Mouse (Mus musculus): ENCODE data around the gene Tex33. TPM values are rescaled to one million over a fixed set of nuclear protein-coding genes. Genes with fewer than 3 reads are reported as not detected.

Gene Tex33
- polyA plus RNA-seq, 2 experiments: not detected

GRCm38 (mm10) chr15:78366875-78367274, 28.8 kb downstream of the Tex33 start:
- DNase-seq (ENCODE audit: low spot score) (no peak), ATAC-seq (ENCODE audit: low FRiP score, low read depth) (no peak)
- H3K4me1 ChIP-seq (ENCODE audit: control insufficient read depth, insufficient read depth, low read length): no peaks in the 10 kb centered on the region
- no peak overlapping the region for H3K4me2 ChIP-seq (replicated peaks; ENCODE audit: low read depth, low read length, severe bottlenecking)
- H3K36me3 ChIP-seq (ENCODE audit: control insufficient read depth, insufficient read depth, low read length): no peaks in the 10 kb centered on the region
- no peak for TF ChIP-seq POLR2A (IDR thresholded peaks at IDR 0.05; ENCODE audit: borderline replicate concordance, extremely low read depth, insufficient read depth, insufficient read length)
- H3K9ac ChIP-seq (ENCODE audit: low read depth, low read length, severe bottlenecking): no peak overlapping the region
- 79% methylated on average over 8 of the region's 8 CpGs for WGBS
- H3K27ac ChIP-seq (replicated peaks; ENCODE audit: low read depth, low read length): no peak overlapping the region
- H3K9me3 ChIP-seq (ENCODE audit: control insufficient read depth, low read length): no peaks in the 10 kb centered on the region
- no peaks in the 10 kb centered on the region for H3K27me3 ChIP-seq (ENCODE audit: control insufficient read depth, insufficient read depth, low read length)
- H3K4me3 ChIP-seq (replicated peaks; ENCODE audit: low read length): no peak overlapping the region

GRCm38 (mm10) chr15:78365916-78366315, 29.8 kb downstream of the Tex33 start:
- no peak overlapping the region for H3K27ac ChIP-seq (replicated peaks; ENCODE audit: low read depth, low read length)
- H3K9me3 ChIP-seq (ENCODE audit: control insufficient read depth, low read length): no peaks in the 10 kb centered on the region
- 29% methylated on average over 2 of the region's 2 CpGs for WGBS
- no peaks in the 10 kb centered on the region for H3K27me3 ChIP-seq (ENCODE audit: control insufficient read depth, insufficient read depth, low read length)
- no peak for DNase-seq (ENCODE audit: low spot score)
- no peak overlapping the region for H3K4me2 ChIP-seq (replicated peaks; ENCODE audit: low read depth, low read length, severe bottlenecking)
- no peak overlapping the region for H3K4me3 ChIP-seq (replicated peaks; ENCODE audit: low read length)
- no peaks in the 10 kb centered on the region for H3K36me3 ChIP-seq (ENCODE audit: control insufficient read depth, insufficient read depth, low read length)
- no peaks in the 10 kb centered on the region for H3K4me1 ChIP-seq (ENCODE audit: control insufficient read depth, insufficient read depth, low read length)
- no peak overlapping the region for H3K9ac ChIP-seq (ENCODE audit: low read depth, low read length, severe bottlenecking)
- TF ChIP-seq POLR2A (IDR thresholded peaks at IDR 0.05; ENCODE audit: borderline replicate concordance, extremely low read depth, insufficient read depth, insufficient read length): no peak
- no peak for ATAC-seq (ENCODE audit: low FRiP score, low read depth)

- DNase-seq (ENCODE audit: low spot score): no peak
- no peak for ATAC-seq (ENCODE audit: low FRiP score, low read depth)
- Histone ChIP-seq H3K9ac (ENCODE audit: low read depth, low read length, severe bottlenecking) (no peak overlapping the region), H3K4me1 (ENCODE audit: control insufficient read depth, insufficient read depth, low read length) (no peaks in the 10 kb centered on the region), H3K27ac (replicated peaks; ENCODE audit: low read depth, low read length) (no peak overlapping the region), H3K9me3 (ENCODE audit: control insufficient read depth, low read length) (no peaks in the 10 kb centered on the region), H3K36me3 (ENCODE audit: control insufficient read depth, insufficient read depth, low read length) (no peaks in the 10 kb centered on the region), H3K4me3 (replicated peaks; ENCODE audit: low read length) (no peak overlapping the region), H3K4me2 (replicated peaks; ENCODE audit: low read depth, low read length, severe bottlenecking) (no peak overlapping the region), H3K27me3 (ENCODE audit: control insufficient read depth, insufficient read depth, low read length) (no peaks in the 10 kb centered on the region)
- WGBS: 81% methylated on average over 5 of the region's 5 CpGs
- no peak for TF ChIP-seq POLR2A (IDR thresholded peaks at IDR 0.05; ENCODE audit: borderline replicate concordance, extremely low read depth, insufficient read depth, insufficient read length)
Observed at GRCm38 (mm10) chr15:78355548-78355947, 40.2 kb downstream of the Tex33 start.

- DNase-seq (ENCODE audit: low spot score) (no peak), ATAC-seq (ENCODE audit: low FRiP score, low read depth) (no peak)
- Histone ChIP-seq H3K4me2 (replicated peaks; ENCODE audit: low read depth, low read length, severe bottlenecking) (no peak overlapping the region), H3K4me3 (replicated peaks; ENCODE audit: low read length) (no peak overlapping the region), H3K36me3 (ENCODE audit: control insufficient read depth, insufficient read depth, low read length) (no peaks in the 10 kb centered on the region), H3K9ac (ENCODE audit: low read depth, low read length, severe bottlenecking) (no peak overlapping the region), H3K9me3 (ENCODE audit: control insufficient read depth, low read length) (no peaks in the 10 kb centered on the region), H3K4me1 (ENCODE audit: control insufficient read depth, insufficient read depth, low read length) (no peaks in the 10 kb centered on the region), H3K27me3 (ENCODE audit: control insufficient read depth, insufficient read depth, low read length) (no peaks in the 10 kb centered on the region), H3K27ac (replicated peaks; ENCODE audit: low read depth, low read length) (no peak overlapping the region)
- 5% methylated on average over 1 of the region's 1 CpGs for WGBS
- no peak for TF ChIP-seq POLR2A (IDR thresholded peaks at IDR 0.05; ENCODE audit: borderline replicate concordance, extremely low read depth, insufficient read depth, insufficient read length)
Observed at GRCm38 (mm10) chr15:78354958-78355357, 40.8 kb downstream of the Tex33 start.

- Histone ChIP-seq H3K27ac (replicated peaks; ENCODE audit: low read depth, low read length) (no peak overlapping the region), H3K4me3 (replicated peaks; ENCODE audit: low read length) (no peak overlapping the region), H3K36me3 (ENCODE audit: control insufficient read depth, insufficient read depth, low read length) (no peaks in the 10 kb centered on the region), H3K27me3 (ENCODE audit: control insufficient read depth, insufficient read depth, low read length) (no peaks in the 10 kb centered on the region), H3K4me2 (replicated peaks; ENCODE audit: low read depth, low read length, severe bottlenecking) (no peak overlapping the region), H3K9ac (ENCODE audit: low read depth, low read length, severe bottlenecking) (no peak overlapping the region), H3K9me3 (ENCODE audit: control insufficient read depth, low read length) (no peaks in the 10 kb centered on the region), H3K4me1 (ENCODE audit: control insufficient read depth, insufficient read depth, low read length) (no peaks in the 10 kb centered on the region)
- DNase-seq (ENCODE audit: low spot score): no peak
- ATAC-seq (ENCODE audit: low FRiP score, low read depth): no peak
- 57% methylated on average over 3 of the region's 3 CpGs for WGBS
- TF ChIP-seq POLR2A (IDR thresholded peaks at IDR 0.05; ENCODE audit: borderline replicate concordance, extremely low read depth, insufficient read depth, insufficient read length): no peak
Observed at GRCm38 (mm10) chr15:78351586-78352165, 44.0 kb downstream of the Tex33 start.

GRCm38 (mm10) chr15:78344567-78344966, 51.1 kb downstream of the Tex33 start:
- H3K36me3 ChIP-seq (ENCODE audit: control insufficient read depth, insufficient read depth, low read length): no peaks in the 10 kb centered on the region
- DNase-seq (ENCODE audit: low spot score) (no peak), ATAC-seq (ENCODE audit: low FRiP score, low read depth) (no peak)
- 86% methylated on average over 3 of the region's 3 CpGs for WGBS
- H3K27me3 ChIP-seq (ENCODE audit: control insufficient read depth, insufficient read depth, low read length): no peaks in the 10 kb centered on the region
- H3K4me1 ChIP-seq (ENCODE audit: control insufficient read depth, insufficient read depth, low read length): no peaks in the 10 kb centered on the region
- no peaks in the 10 kb centered on the region for H3K9me3 ChIP-seq (ENCODE audit: control insufficient read depth, low read length)
- no peak overlapping the region for H3K4me2 ChIP-seq (replicated peaks; ENCODE audit: low read depth, low read length, severe bottlenecking)
- no peak overlapping the region for H3K4me3 ChIP-seq (replicated peaks; ENCODE audit: low read length)
- H3K27ac ChIP-seq (replicated peaks; ENCODE audit: low read depth, low read length): no peak overlapping the region
- no peak for TF ChIP-seq POLR2A (IDR thresholded peaks at IDR 0.05; ENCODE audit: borderline replicate concordance, extremely low read depth, insufficient read depth, insufficient read length)
- H3K9ac ChIP-seq (ENCODE audit: low read depth, low read length, severe bottlenecking): no peak overlapping the region
